Mouse (Mus musculus): ENCODE measurements around the gene Tprn. TPM values are rescaled to one million over a fixed set of nuclear protein-coding genes. Genes with fewer than 3 reads are reported as not detected.

Tprn gene
- polyA plus RNA-seq, 1 experiment, result 436 TPM

- under 1% methylated on average over 53 of the region's 53 CpGs for WGBS
- TF ChIP-seq CTCF (IDR thresholded peaks at IDR 0.05; ENCODE audit: extremely low read depth, insufficient read length, insufficient replicate concordance, low read depth, low read length) (no peak), POLR2A (IDR thresholded peaks at IDR 0.05; ENCODE audit: low read depth, low read length) (no peak)
- H3K27me3 ChIP-seq (ENCODE audit: control insufficient read depth, insufficient read depth, low read length), result no peaks in the 10 kb centered on the region
These were observed 38.5 kb upstream of the Tprn start for GRCm38 (mm10) chr2:25223681-25224491.

GRCm38 (mm10) chr2:25224492-25224765, 38.0 kb upstream of the Tprn start, which contains the start of gene Tubb4b:
Gene Tubb4b (minus strand): TSS chr2:25224702.
- TF ChIP-seq POLR2A (IDR thresholded peaks at IDR 0.05; ENCODE audit: low read depth, low read length), result peak; percentile 99
- no peak for TF ChIP-seq CTCF (IDR thresholded peaks at IDR 0.05; ENCODE audit: extremely low read depth, insufficient read length, insufficient replicate concordance, low read depth, low read length)
- Histone ChIP-seq H3K27ac (ENCODE audit: insufficient read depth, low read depth, low read length) (peak within 1 kb of the TSS; percentile 99), H3K27me3 (ENCODE audit: control insufficient read depth, insufficient read depth, low read length) (no peaks in the 10 kb centered on the region), H3K4me1 (ENCODE audit: control insufficient read depth, insufficient read depth, insufficient read length, low read length) (peaks cover 8% of the 10 kb centered on the region), H3K4me3 (ENCODE audit: low read depth, low read length) (peak within 1 kb of the TSS; percentile 83), H3K36me3 (ENCODE audit: control insufficient read depth, insufficient read depth, low read length) (peaks cover 14% of the 10 kb centered on the region)
- WGBS, result under 1% methylated on average over 17 of the region's 17 CpGs

More at GRCm38 (mm10) chr2:25223681-25224491, 38.5 kb upstream of the Tprn start:
- Histone ChIP-seq H3K27ac (ENCODE audit: insufficient read depth, low read depth, low read length) (peak overlapping the region; percentile 99), H3K4me3 (ENCODE audit: low read depth, low read length) (peak overlapping the region; percentile 81), H3K36me3 (ENCODE audit: control insufficient read depth, insufficient read depth, low read length) (peaks cover 14% of the 10 kb centered on the region), H3K4me1 (ENCODE audit: control insufficient read depth, insufficient read depth, insufficient read length, low read length) (peaks cover 4% of the 10 kb centered on the region)

GRCm38 (mm10) chr2:25224766-25225752, 37.4 kb upstream of the Tprn start:
- Histone ChIP-seq H3K36me3 (ENCODE audit: control insufficient read depth, insufficient read depth, low read length) (peaks cover 14% of the 10 kb centered on the region), H3K4me3 (ENCODE audit: low read depth, low read length) (peak overlapping the region; percentile 83), H3K27me3 (ENCODE audit: control insufficient read depth, insufficient read depth, low read length) (no peaks in the 10 kb centered on the region), H3K27ac (ENCODE audit: insufficient read depth, low read depth, low read length) (peak overlapping the region; percentile 96), H3K4me1 (ENCODE audit: control insufficient read depth, insufficient read depth, insufficient read length, low read length) (peaks cover 8% of the 10 kb centered on the region)
- WGBS, result under 1% methylated on average over 40 of the region's 41 CpGs
- TF ChIP-seq CTCF (IDR thresholded peaks at IDR 0.05; ENCODE audit: extremely low read depth, insufficient read length, insufficient replicate concordance, low read depth, low read length) (no peak), POLR2A (IDR thresholded peaks at IDR 0.05; ENCODE audit: low read depth, low read length) (peak; percentile 53)

GRCm38 (mm10) chr2:25225811-25226379, 36.5 kb upstream of the Tprn start:
- TF ChIP-seq POLR2A (IDR thresholded peaks at IDR 0.05; ENCODE audit: low read depth, low read length) (no peak), CTCF (IDR thresholded peaks at IDR 0.05; ENCODE audit: extremely low read depth, insufficient read length, insufficient replicate concordance, low read depth, low read length) (no peak)
- 70% methylated on average over 8 of the region's 8 CpGs for WGBS

GRCm38 (mm10) chr2:25226864-25227263, 35.6 kb upstream of the Tprn start:
- H3K4me1 ChIP-seq (ENCODE audit: control insufficient read depth, insufficient read depth, insufficient read length, low read length), result peaks cover 7% of the 10 kb centered on the region
- no peak overlapping the region for H3K27ac ChIP-seq (ENCODE audit: insufficient read depth, low read depth, low read length)
- no peak overlapping the region for H3K4me3 ChIP-seq (ENCODE audit: low read depth, low read length)
- WGBS, result 76% methylated on average over 5 of the region's 5 CpGs
- TF ChIP-seq POLR2A (IDR thresholded peaks at IDR 0.05; ENCODE audit: low read depth, low read length) (no peak), CTCF (IDR thresholded peaks at IDR 0.05; ENCODE audit: extremely low read depth, insufficient read length, insufficient replicate concordance, low read depth, low read length) (no peak)
- H3K36me3 ChIP-seq (ENCODE audit: control insufficient read depth, insufficient read depth, low read length), result peaks cover 7% of the 10 kb centered on the region
- no peaks in the 10 kb centered on the region for H3K27me3 ChIP-seq (ENCODE audit: control insufficient read depth, insufficient read depth, low read length)

More at GRCm38 (mm10) chr2:25225811-25226379, 36.5 kb upstream of the Tprn start:
- Histone ChIP-seq H3K27ac (ENCODE audit: insufficient read depth, low read depth, low read length) (peak overlapping the region; percentile 90), H3K27me3 (ENCODE audit: control insufficient read depth, insufficient read depth, low read length) (no peaks in the 10 kb centered on the region), H3K4me3 (ENCODE audit: low read depth, low read length) (no peak overlapping the region), H3K36me3 (ENCODE audit: control insufficient read depth, insufficient read depth, low read length) (peaks cover 14% of the 10 kb centered on the region), H3K4me1 (ENCODE audit: control insufficient read depth, insufficient read depth, insufficient read length, low read length) (peaks cover 8% of the 10 kb centered on the region)

- WGBS, result 89% methylated on average over 4 of the region's 4 CpGs
These were observed 35.0 kb upstream of the Tprn start for GRCm38 (mm10) chr2:25227406-25227805.

More at GRCm38 (mm10) chr2:25227406-25227805, 35.0 kb upstream of the Tprn start:
- no peak for TF ChIP-seq CTCF (IDR thresholded peaks at IDR 0.05; ENCODE audit: extremely low read depth, insufficient read length, insufficient replicate concordance, low read depth, low read length)
- TF ChIP-seq POLR2A (IDR thresholded peaks at IDR 0.05; ENCODE audit: low read depth, low read length), result no peak
- H3K27ac ChIP-seq (ENCODE audit: insufficient read depth, low read depth, low read length), result no peak overlapping the region
- H3K4me3 ChIP-seq (ENCODE audit: low read depth, low read length), result no peak overlapping the region
- H3K27me3 ChIP-seq (ENCODE audit: control insufficient read depth, insufficient read depth, low read length), result no peaks in the 10 kb centered on the region
- H3K4me1 ChIP-seq (ENCODE audit: control insufficient read depth, insufficient read depth, insufficient read length, low read length), result peaks cover 6% of the 10 kb centered on the region
- peaks cover 4% of the 10 kb centered on the region for H3K36me3 ChIP-seq (ENCODE audit: control insufficient read depth, insufficient read depth, low read length)

Measured in small intestine, adult 2 months (tissue).